Mouse (Mus musculus) T-cell, adult 66 days (primary cell): ENCODE results near the gene Wdr20. TPM values are rescaled to one million over a fixed set of nuclear protein-coding genes. Genes with fewer than 3 reads are reported as not detected.

Source experiments
- total RNA-seq, 2 experiments: library from RNA; stranded (reverse); gene quantifications; 3 replicates in 1 of 2; 4 replicates in 1 of 2; pipeline ENCODE4 v1.2.4; 2023

Gene Wdr20
- total RNA-seq: 10 to 100 TPM; 61.0 to 77.3 TPM

GRCm38 (mm10) chr12:110737170-110738157, at the start of gene Wdr20:
Gene Wdr20, plus strand, starts transcription at chr12:110737944.

GRCm38 (mm10) chr12:110702556-110702955, 35.2 kb upstream of the Wdr20 start, which contains the start of gene Hsp90aa1:
Gene Hsp90aa1, minus strand, starts transcription at chr12:110702728.

GRCm38 (mm10) chr12:110840348-110841198, 102.8 kb downstream of the Wdr20 start, which contains the start of gene Mok:
Gene Mok, minus strand, starts transcription at chr12:110840939.

GRCm38 (mm10) chr12:110850010-110850928, 112.5 kb downstream of the Wdr20 start, which contains the start of gene Zfp839:
Gene Zfp839, plus strand, starts transcription at chr12:110850253.

Other genes with a start within 250 kb of the Wdr20 start
- gene Dync1h1, start 136.5 kb upstream of the Wdr20 start, total RNA-seq: 100 to 1,000 TPM; 182 to 183 TPM
- gene 1700001K19Rik, start 55.3 kb upstream of the Wdr20 start, total RNA-seq: not detected
- gene Hsp90aa1, start 35.2 kb upstream of the Wdr20 start, total RNA-seq: 100 to 1,000 TPM; 391 to 458 TPM
- gene Mok, start 103.0 kb downstream of the Wdr20 start, total RNA-seq: not detected
- 1 to 10 TPM; 2.0 to 3.1 TPM for gene Zfp839, start 112.3 kb downstream of the Wdr20 start, total RNA-seq
- 10 to 100 TPM; 29.9 to 33.0 TPM for gene Cinp, start 151.2 kb downstream of the Wdr20 start, total RNA-seq
- gene Tecpr2, start 151.3 kb downstream of the Wdr20 start, total RNA-seq: 1 to 10 TPM; 7.5 to 9.2 TPM
- 1 to 10 TPM; 5.1 to 6.9 TPM for gene Ankrd9, start 241.1 kb downstream of the Wdr20 start, total RNA-seq